ENCODE assay signal across 16 mouse cellular contexts in genomic region chr4:155014791-155015190, GRCm38 (mm10). TPM values are rescaled to one million over a fixed set of nuclear protein-coding genes. Genes with fewer than 3 reads are reported as not detected.
DNase-seq lines count a peak whose midpoint lies in the region.
"Had no signal": no experiment of that assay in that cellular context is flagged by ENCODE, and none has a peak within 500 bp of the region (broad histone marks: within the 10 kb centered on the region; RNA-seq: fewer than 3 reads in every experiment).

No protein-coding gene starts in this region.

- peaks cover 67% of the 10 kb centered on the region for H3K4me1 ChIP-seq in limb, embryonic 10.5 days

- peaks cover 12% of the 10 kb centered on the region for H3K27me3 ChIP-seq in limb, embryonic 10.5 days (ENCODE audit: low read depth, poor library complexity, severe bottlenecking)

- H3K36me3 ChIP-seq in limb, embryonic 10.5 days: no peaks in the 10 kb centered on the region
- H3K36me3 ChIP-seq: heart, embryonic 12.5 days; limb, embryonic 13.5 days; neural tube, embryonic 13.5 days had no signal

- no peak overlapping the region for H3K27ac ChIP-seq in limb, embryonic 10.5 days
- H3K27ac ChIP-seq: limb, embryonic 13.5 days; neural tube, embryonic 13.5 days had no signal

- no peaks in the 10 kb centered on the region for H3K9me3 ChIP-seq in limb, embryonic 10.5 days (replicated peaks)
- H3K9me3 ChIP-seq: heart, embryonic 12.5 days; limb, embryonic 13.5 days; neural tube, embryonic 13.5 days had no signal

- 78% methylated on average over 12 of the region's 12 CpGs for WGBS in limb, embryonic 10.5 days

- H3K4me3 ChIP-seq in limb, embryonic 10.5 days: no peak overlapping the region
- H3K4me3 ChIP-seq: heart, embryonic 12.5 days; limb, embryonic 13.5 days; neural tube, embryonic 13.5 days had no signal

- DNase-seq in layer of hippocampus, adult 18-20 months (ENCODE audit: low spot score in 2 of 2): peak; percentile 61 to 79
- DNase-seq in layer of hippocampus, adult 9-10 months (ENCODE audit: low spot score): no peak
- peak; percentile 41 to 65 for DNase-seq in frontal cortex, postnatal 10 days (ENCODE audit: low spot score in 2 of 2)
- peak; percentile 62 to 65 for DNase-seq in layer of hippocampus, adult 8-10 months (ENCODE audit: low spot score in 2 of 2)
- peak; percentile 76 for DNase-seq in right cerebral cortex, postnatal 25 days
- no peak for DNase-seq in liver
- DNase-seq in limb, embryonic 10.5 days (ENCODE audit: low spot score): no peak
- DNase-seq: gastrocnemius, postnatal 36 days; kidney, postnatal 25 days; lung, adult 18-20 months; lung, postnatal 4 days; thymus, adult 2 months had no signal

RNA-seq across cellular contexts. Expression of gene Plch2, which starts 41.8 kb away (rescaled TPM):
- total RNA-seq in layer of hippocampus, adult 18-20 months (2021): 100 to 1,000 TPM in 1 of 2 experiments, 10 to 100 TPM in 1; 93.4 to 102 TPM
- 100 to 1,000 TPM in 1 of 4 experiments, 10 to 100 TPM in 3; 85.1 to 110 (median 94.9) TPM for total RNA-seq in layer of hippocampus, adult 8-10 months (2022)
- 1.5 and 1.8 TPM in 2 replicates for polyA plus RNA-seq in limb, embryonic 10.5 days (2016; fragmentation: Nextera tagmentation; extraction: Ambion mirVana)
- total RNA-seq: hematopoietic stem cell, adult 5-6 weeks had no signal

RNA-seq across cellular contexts. Expression of gene Pank4, which starts 50.9 kb away (rescaled TPM):
- total RNA-seq in layer of hippocampus, adult 18-20 months (2021): 10 to 100 TPM; 36.0 to 37.7 TPM
- total RNA-seq in layer of hippocampus, adult 8-10 months (2022): 10 to 100 TPM; 34.4 to 46.8 (median 42.3) TPM
- polyA plus RNA-seq in limb, embryonic 10.5 days (2016; fragmentation: Nextera tagmentation; extraction: Ambion mirVana): 45.8 and 56.5 TPM in 2 replicates

RNA-seq across cellular contexts. Expression of gene Pex10, which starts 52.0 kb away (rescaled TPM):
- 10 to 100 TPM; 21.5 to 22.0 TPM for total RNA-seq in layer of hippocampus, adult 18-20 months (2021)
- 10 to 100 TPM; 18.2 to 25.4 (median 21.9) TPM for total RNA-seq in layer of hippocampus, adult 8-10 months (2022)
- 23.8 and 26.0 TPM in 2 replicates for polyA plus RNA-seq in limb, embryonic 10.5 days (2016; fragmentation: Nextera tagmentation; extraction: Ambion mirVana)

RNA-seq across cellular contexts. Expression of gene Hes5, which starts 54.1 kb away (rescaled TPM):
- 10 to 100 TPM; 15.5 to 25.8 TPM for total RNA-seq in layer of hippocampus, adult 18-20 months (2021)
- 10 to 100 TPM; 15.1 to 33.7 (median 22.6) TPM for total RNA-seq in layer of hippocampus, adult 8-10 months (2022)
- 0.33 and 1.1 TPM in 2 replicates for polyA plus RNA-seq in limb, embryonic 10.5 days (2016; fragmentation: Nextera tagmentation; extraction: Ambion mirVana)
- total RNA-seq: gastrocnemius, postnatal 36 days had no signal

Comparison
In these comparisons a context has a peak if more than half of its experiments do, and no peak if none do; other contexts are left out.
1. DNase-seq: peak in layer of hippocampus, adult 18-20 months (2 of 2), frontal cortex, postnatal 10 days (2 of 2), layer of hippocampus, adult 8-10 months (2 of 2) and right cerebral cortex, postnatal 25 days (single experiment); none in layer of hippocampus, adult 9-10 months (single experiment), liver (single experiment) and limb, embryonic 10.5 days (single experiment).